Mouse (Mus musculus) myocyte (in vitro differentiated cells): ENCODE data around the gene Tenm2.

ENCODE experiments used
- CEBPB ChIP-seq: IDR thresholded peaks from 2 replicates; pipeline ENCODE4 v1.6.1; 2011; ENCODE audit warnings: mild to moderate bottlenecking, moderate library complexity; ENCODE audit not compliant: poor library complexity, insufficient read depth, severe bottlenecking
- E2F4 ChIP-seq: IDR thresholded peaks from one replicate; pipeline ENCODE4 v1.6.1; 2011; ENCODE audit warnings: mild to moderate bottlenecking, control low read depth, moderate library complexity; ENCODE audit not compliant: insufficient read depth
- MYOD1 ChIP-seq, 3 experiments: IDR thresholded peaks; one replicate each; pipeline ENCODE4 v1.6.1; 2011; ENCODE audit warnings: control low read depth in 2 of 3, low read depth in 2 of 3, mild to moderate bottlenecking in 2 of 3, moderate library complexity in 1 of 3; ENCODE audit not compliant: insufficient read length in 2 of 3, control insufficient read depth in 1 of 3
- POLR2A ChIP-seq: IDR thresholded peaks from one replicate; pipeline ENCODE4 v1.6.1; 2011; ENCODE audit warnings: low read depth, mild to moderate bottlenecking, control low read depth, moderate library complexity; ENCODE audit not compliant: insufficient read length
- POLR2AphosphoS2 ChIP-seq: IDR thresholded peaks from one replicate; pipeline ENCODE4 v1.6.1; 2011; ENCODE audit warnings: low read depth, control low read depth; ENCODE audit not compliant: insufficient read length
- TCF3 ChIP-seq: IDR thresholded peaks from one replicate; pipeline ENCODE4 v1.6.1; 2011; ENCODE audit warnings: low read depth, control low read depth; ENCODE audit not compliant: insufficient read length
- USF1 ChIP-seq: IDR thresholded peaks from one replicate; pipeline ENCODE4 v1.6.1; 2011; ENCODE audit warnings: low read depth, mild to moderate bottlenecking, control low read depth, moderate library complexity

GRCm38 (mm10) chr11:36335147-36335546 lies 900.6 kb downstream of the Tenm2 start:
- TF ChIP-seq POLR2A: no peak
- TF ChIP-seq CEBPB: no peak
- TF ChIP-seq POLR2AphosphoS2: no peak
- TF ChIP-seq E2F4: no peak
- no peak for TF ChIP-seq MYOD1 (IDR thresholded peaks at IDR 0.05; ENCODE audit: control insufficient read depth in 1 of 3, insufficient read length in 2 of 3, low read depth in 2 of 3)
- no peak for TF ChIP-seq USF1
- no peak for TF ChIP-seq TCF3
